Mouse (Mus musculus) embryonic facial prominence, embryonic 10.5 days (tissue): Measurements from ENCODE around the gene Fgf4. TPM values are rescaled to one million over a fixed set of nuclear protein-coding genes. Genes with fewer than 3 reads are reported as not detected.
"Not testable (repeated sequence)": the region's sequence is repeated elsewhere in the genome, so short reads cannot be mapped to it uniquely, and the experiment has no call there.

ENCODE experiments used
- DNase-seq: peaks from one replicate; pipeline ENCODE4 v3.0.0-alpha.2; 2017; ENCODE audit warnings: low spot score
- H3K27ac ChIP-seq: fragments of 300-500 bp; sonication (generic); replicated peaks from 2 replicates; pipeline ENCODE4 v1.5.1; 2016; ENCODE audit warnings: mild to moderate bottlenecking
- H3K27me3 ChIP-seq: fragments of 300-500 bp; sonication (generic); replicated peaks from 2 replicates; pipeline ENCODE4 v1.6.1; 2016; ENCODE audit warnings: low read depth, mild to moderate bottlenecking; ENCODE audit not compliant: poor library complexity, severe bottlenecking
- H3K36me3 ChIP-seq: fragments of 300-500 bp; sonication (generic); replicated peaks from 2 replicates; pipeline ENCODE4 v1.6.1; 2016; ENCODE audit warnings: mild to moderate bottlenecking, moderate library complexity
- H3K4me1 ChIP-seq: fragments of 300-500 bp; sonication (generic); 2 replicates; pipeline ENCODE4 v1.6.1; 2016
- H3K4me3 ChIP-seq: fragments of 300-500 bp; sonication (generic); 2 replicates; pipeline ENCODE4 v1.5.1; 2016; ENCODE audit warnings: mild to moderate bottlenecking, moderate library complexity
- H3K9me3 ChIP-seq: fragments of 300-500 bp; sonication (generic); 2 replicates; pipeline ENCODE4 v1.6.1; 2016; ENCODE audit warnings: mild to moderate bottlenecking
- WGBS: fragments of 180-500 bp; shearing (Covaris S2); methylation state at CpG from one replicate; pipeline ENCODE4 v1.1.7; 2016; 5-methylcytosine and 5-hydroxymethylcytosine counted together
- polyA plus RNA-seq: library from polyadenylated mRNA; unstranded; fragments of >200 nt; fragmentation: Nextera tagmentation; extraction: Ambion mirVana; gene quantifications from 2 replicates; pipeline ENCODE4 v1.2.1, GENCODE M21; 2016

The Fgf4 gene
- polyA plus RNA-seq, 1 experiment from 2014 or later = 0.16 TPM

- Histone ChIP-seq H3K4me3 (no peak overlapping the region), H3K9me3 (no peaks in the 10 kb centered on the region), H3K36me3 (no peaks in the 10 kb centered on the region), H3K27me3 (peaks cover 68% of the 10 kb centered on the region), H3K4me1 (peaks cover 29% of the 10 kb centered on the region), H3K27ac (no peak overlapping the region)
- WGBS = 70% methylated on average over 4 of the region's 4 CpGs
- DNase-seq = no peak
These were observed 26.0 kb downstream of the Fgf4 start for GRCm38 (mm10) chr7:144873160-144873559.

GRCm38 (mm10) chr7:144874226-144874625 lies 27.1 kb downstream of the Fgf4 start:
- no peaks in the 10 kb centered on the region for H3K36me3 ChIP-seq
- no peak overlapping the region for H3K4me3 ChIP-seq
- no peak overlapping the region for H3K27ac ChIP-seq
- peaks cover 70% of the 10 kb centered on the region for H3K27me3 ChIP-seq
- H3K4me1 ChIP-seq = peaks cover 29% of the 10 kb centered on the region
- WGBS = 70% methylated on average over 4 of the region's 4 CpGs
- DNase-seq = no peak
- no peaks in the 10 kb centered on the region for H3K9me3 ChIP-seq

GRCm38 (mm10) chr7:144878401-144878800 lies 31.2 kb downstream of the Fgf4 start:
- H3K27me3 ChIP-seq = peaks cover 55% of the 10 kb centered on the region
- H3K27ac ChIP-seq = no peak overlapping the region
- WGBS = 98% methylated on average over 1 of the region's 1 CpGs
- H3K4me1 ChIP-seq = peaks cover 32% of the 10 kb centered on the region
- no peaks in the 10 kb centered on the region for H3K9me3 ChIP-seq
- H3K36me3 ChIP-seq = no peaks in the 10 kb centered on the region
- DNase-seq = no peak
- no peak overlapping the region for H3K4me3 ChIP-seq

- DNase-seq = no peak
- H3K27me3 ChIP-seq = peaks cover 23% of the 10 kb centered on the region
- no peaks in the 10 kb centered on the region for H3K9me3 ChIP-seq
- H3K36me3 ChIP-seq = no peaks in the 10 kb centered on the region
- no peak overlapping the region for H3K4me3 ChIP-seq
- 51% methylated on average over 2 of the region's 2 CpGs for WGBS
- no peak overlapping the region for H3K27ac ChIP-seq
- peaks cover 13% of the 10 kb centered on the region for H3K4me1 ChIP-seq
These were observed 35.9 kb downstream of the Fgf4 start for GRCm38 (mm10) chr7:144883106-144883505.

GRCm38 (mm10) chr7:144887672-144888071 lies 40.5 kb downstream of the Fgf4 start:
- 84% methylated on average over 2 of the region's 2 CpGs for WGBS
- Histone ChIP-seq H3K9me3 (no peaks in the 10 kb centered on the region), H3K27me3 (peaks cover 53% of the 10 kb centered on the region), H3K36me3 (no peaks in the 10 kb centered on the region), H3K27ac (no peak overlapping the region), H3K4me1 (peaks cover 14% of the 10 kb centered on the region), H3K4me3 (no peak overlapping the region)
- DNase-seq = no peak

GRCm38 (mm10) chr7:144888564-144889299 lies 41.6 kb downstream of the Fgf4 start:
- peak; percentile 41 for DNase-seq
- Histone ChIP-seq H3K36me3 (no peaks in the 10 kb centered on the region), H3K27ac (no peak overlapping the region; the same call in 1 of the 2 replicates), H3K4me1 (peaks cover 9% of the 10 kb centered on the region), H3K9me3 (no peaks in the 10 kb centered on the region), H3K27me3 (peaks cover 54% of the 10 kb centered on the region), H3K4me3 (no peak overlapping the region)
- 4% methylated on average over 18 of the region's 18 CpGs for WGBS

GRCm38 (mm10) chr7:144890661-144891060 lies 43.5 kb downstream of the Fgf4 start:
- not testable (repeated sequence) for DNase-seq, H3K4me3 ChIP-seq, H3K27ac ChIP-seq, H3K9me3 ChIP-seq, H3K36me3 ChIP-seq
- 93% methylated on average over 1 of the region's 1 CpGs for WGBS
- peaks cover 69% of the 10 kb centered on the region for H3K27me3 ChIP-seq
- H3K4me1 ChIP-seq = peaks cover 23% of the 10 kb centered on the region

GRCm38 (mm10) chr7:144891863-144892262 lies 44.7 kb downstream of the Fgf4 start:
- DNase-seq = no peak
- Histone ChIP-seq H3K27me3 (peaks cover 80% of the 10 kb centered on the region), H3K27ac (no peak overlapping the region), H3K9me3 (no peaks in the 10 kb centered on the region), H3K4me1 (peaks cover 35% of the 10 kb centered on the region), H3K4me3 (no peak overlapping the region), H3K36me3 (no peaks in the 10 kb centered on the region)
- 80% methylated on average over 2 of the region's 2 CpGs for WGBS

GRCm38 (mm10) chr7:144892322-144892721 lies 45.2 kb downstream of the Fgf4 start:
- DNase-seq = no peak
- 52% methylated on average over 6 of the region's 6 CpGs for WGBS
- H3K27me3 ChIP-seq = peaks cover 84% of the 10 kb centered on the region

GRCm38 (mm10) chr7:144894191-144894590 lies 47.0 kb downstream of the Fgf4 start:
- DNase-seq = peak; percentile 55
- no peak overlapping the region for H3K27ac ChIP-seq
- H3K4me3 ChIP-seq = no peak overlapping the region; the same call in 1 of the 2 replicates
- peaks cover 45% of the 10 kb centered on the region for H3K4me1 ChIP-seq
- H3K9me3 ChIP-seq = no peaks in the 10 kb centered on the region
- no peaks in the 10 kb centered on the region for H3K36me3 ChIP-seq
- WGBS = 5% methylated on average over 5 of the region's 5 CpGs
- peaks cover 89% of the 10 kb centered on the region for H3K27me3 ChIP-seq

More at GRCm38 (mm10) chr7:144892322-144892721, 45.2 kb downstream of the Fgf4 start:
- Histone ChIP-seq H3K36me3 (no peaks in the 10 kb centered on the region), H3K4me1 (peaks cover 40% of the 10 kb centered on the region), H3K27ac (no peak overlapping the region), H3K4me3 (no peak overlapping the region), H3K9me3 (no peaks in the 10 kb centered on the region)

GRCm38 (mm10) chr7:144894706-144895105 lies 47.5 kb downstream of the Fgf4 start:
- DNase-seq = no peak
- peaks cover 89% of the 10 kb centered on the region for H3K27me3 ChIP-seq

GRCm38 (mm10) chr7:144895305-144896111 lies 48.3 kb downstream of the Fgf4 start:
- Histone ChIP-seq H3K4me3 (peak overlapping the region; percentile 62), H3K4me1 (peaks cover 44% of the 10 kb centered on the region), H3K27ac (peak overlapping the region; percentile 74), H3K27me3 (peaks cover 89% of the 10 kb centered on the region), H3K36me3 (no peaks in the 10 kb centered on the region), H3K9me3 (no peaks in the 10 kb centered on the region)
- under 1% methylated on average over 37 of the region's 37 CpGs for WGBS
- peak; percentile 84 for DNase-seq

More at GRCm38 (mm10) chr7:144894706-144895105, 47.5 kb downstream of the Fgf4 start:
- WGBS = 2% methylated on average over 4 of the region's 4 CpGs
- Histone ChIP-seq H3K9me3 (no peaks in the 10 kb centered on the region), H3K4me3 (peak overlapping the region; percentile 62), H3K36me3 (no peaks in the 10 kb centered on the region), H3K4me1 (peaks cover 44% of the 10 kb centered on the region), H3K27ac (no peak overlapping the region; the same call in 1 of the 2 replicates)
